Mouse (Mus musculus) gonadal fat pad, adult 2 months (tissue): ENCODE results near the gene Cd47. TPM values are rescaled to one million over a fixed set of nuclear protein-coding genes. Genes with fewer than 3 reads are reported as not detected.

Experiments
- DNase-seq: peaks from one replicate; pipeline ENCODE4 v3.0.0-alpha.2; 2012; ENCODE audit warnings: low read depth
- polyA plus RNA-seq: library from polyadenylated mRNA; depleted of rRNA; stranded (reverse); fragments of >200 nt; gene quantifications from 2 replicates; pipeline ENCODE4 v1.2.3, GENCODE M21; 2012

Gene Cd47
- polyA plus RNA-seq, 1 experiment, result 42.6 TPM

GRCm38 (mm10) chr16:49907356-49907755 is 107.0 kb downstream of the Cd47 start:
- DNase-seq, result no peak

- no peak for DNase-seq
Observed at GRCm38 (mm10) chr16:49909536-49909935, 109.2 kb downstream of the Cd47 start.

GRCm38 (mm10) chr16:49914094-49914493 is 113.8 kb downstream of the Cd47 start:
- no peak for DNase-seq

- DNase-seq, result no peak
Observed at GRCm38 (mm10) chr16:49915532-49916476, 115.5 kb downstream of the Cd47 start.

GRCm38 (mm10) chr16:49920191-49920590 is 119.9 kb downstream of the Cd47 start:
- no peak for DNase-seq

- DNase-seq, result no peak
Observed at GRCm38 (mm10) chr16:49921677-49922076, 121.3 kb downstream of the Cd47 start.

GRCm38 (mm10) chr16:49922098-49922497 is 121.8 kb downstream of the Cd47 start:
- DNase-seq, result no peak

- DNase-seq, result no peak
Observed at GRCm38 (mm10) chr16:49923720-49924119, 123.4 kb downstream of the Cd47 start.

- DNase-seq, result no peak
Observed at GRCm38 (mm10) chr16:49924941-49925340, 124.6 kb downstream of the Cd47 start.

- no peak for DNase-seq
Observed at GRCm38 (mm10) chr16:49933274-49933673, 132.9 kb downstream of the Cd47 start.

- no peak for DNase-seq
Observed at GRCm38 (mm10) chr16:49936008-49936443, 135.7 kb downstream of the Cd47 start.

- DNase-seq, result no peak
Observed at GRCm38 (mm10) chr16:49936793-49937192, 136.5 kb downstream of the Cd47 start.

GRCm38 (mm10) chr16:49937218-49938165 is 137.2 kb downstream of the Cd47 start:
- DNase-seq, result no peak

- no peak for DNase-seq
Observed at GRCm38 (mm10) chr16:49938483-49939301, 138.4 kb downstream of the Cd47 start.

GRCm38 (mm10) chr16:49939376-49939775 is 139.0 kb downstream of the Cd47 start:
- no peak for DNase-seq

- no peak for DNase-seq
Observed at GRCm38 (mm10) chr16:49940473-49940872, 140.1 kb downstream of the Cd47 start.

GRCm38 (mm10) chr16:49941031-49941430 is 140.7 kb downstream of the Cd47 start:
- DNase-seq, result no peak

- no peak for DNase-seq
Observed at GRCm38 (mm10) chr16:49943726-49944125, 143.4 kb downstream of the Cd47 start.

GRCm38 (mm10) chr16:49945084-49945483 is 144.8 kb downstream of the Cd47 start:
- no peak for DNase-seq

GRCm38 (mm10) chr16:49947049-49947448 is 146.7 kb downstream of the Cd47 start:
- no peak for DNase-seq

- no peak for DNase-seq
Observed at GRCm38 (mm10) chr16:49947610-49948009, 147.3 kb downstream of the Cd47 start.
